Mouse (Mus musculus): ENCODE results near the gene Lrrc41. TPM values are rescaled to one million over a fixed set of nuclear protein-coding genes. Genes with fewer than 3 reads are reported as not detected.

Lrrc41 gene
- polyA plus RNA-seq, 1 experiment from 2014 or later = 81.6 TPM

- Histone ChIP-seq H3K4me2 (ENCODE audit: low read depth, severe bottlenecking) (no peak overlapping the region), H3K9me3 (ENCODE audit: control insufficient read depth, low read length) (no peaks in the 10 kb centered on the region), H3K27ac (replicated peaks; ENCODE audit: low read depth, low read length) (no peak overlapping the region), H3K36me3 (ENCODE audit: control insufficient read depth, insufficient read depth, low read length) (peaks cover 42% of the 10 kb centered on the region), H3K27me3 (ENCODE audit: control insufficient read depth, insufficient read depth, low read length) (no peaks in the 10 kb centered on the region), H3K4me1 (ENCODE audit: control insufficient read depth, insufficient read depth, low read length) (no peaks in the 10 kb centered on the region), H3K9ac (ENCODE audit: low read length) (no peak overlapping the region), H3K4me3 (ENCODE audit: low read depth, low read length) (no peak overlapping the region)
- 86% methylated on average over 7 of the region's 7 CpGs for WGBS
- DNase-seq (ENCODE audit: low spot score) (no peak), ATAC-seq (ENCODE audit: insufficient number of reproducible peaks, low FRiP score, low TSS enrichment, low read depth) (no peak)
Observed at GRCm38 (mm10) chr4:116100959-116101358, 25.9 kb downstream of the Lrrc41 start.

GRCm38 (mm10) chr4:116105278-116105677, 30.2 kb downstream of the Lrrc41 start:
- no peaks in the 10 kb centered on the region for H3K4me1 ChIP-seq (ENCODE audit: control insufficient read depth, insufficient read depth, low read length)
- no peaks in the 10 kb centered on the region for H3K9me3 ChIP-seq (ENCODE audit: control insufficient read depth, low read length)
- no peaks in the 10 kb centered on the region for H3K27me3 ChIP-seq (ENCODE audit: control insufficient read depth, insufficient read depth, low read length)
- H3K4me2 ChIP-seq (ENCODE audit: low read depth, severe bottlenecking) = no peak overlapping the region
- no peak overlapping the region for H3K4me3 ChIP-seq (ENCODE audit: low read depth, low read length)
- H3K36me3 ChIP-seq (ENCODE audit: control insufficient read depth, insufficient read depth, low read length) = peaks cover 15% of the 10 kb centered on the region; the same call in 1 of the 2 replicates
- ATAC-seq (ENCODE audit: insufficient number of reproducible peaks, low FRiP score, low TSS enrichment, low read depth) = no peak
- no peak overlapping the region for H3K27ac ChIP-seq (replicated peaks; ENCODE audit: low read depth, low read length)
- WGBS = 97% methylated on average over 5 of the region's 5 CpGs
- DNase-seq (ENCODE audit: low spot score) = no peak
- no peak overlapping the region for H3K9ac ChIP-seq (ENCODE audit: low read length)

DNA sequence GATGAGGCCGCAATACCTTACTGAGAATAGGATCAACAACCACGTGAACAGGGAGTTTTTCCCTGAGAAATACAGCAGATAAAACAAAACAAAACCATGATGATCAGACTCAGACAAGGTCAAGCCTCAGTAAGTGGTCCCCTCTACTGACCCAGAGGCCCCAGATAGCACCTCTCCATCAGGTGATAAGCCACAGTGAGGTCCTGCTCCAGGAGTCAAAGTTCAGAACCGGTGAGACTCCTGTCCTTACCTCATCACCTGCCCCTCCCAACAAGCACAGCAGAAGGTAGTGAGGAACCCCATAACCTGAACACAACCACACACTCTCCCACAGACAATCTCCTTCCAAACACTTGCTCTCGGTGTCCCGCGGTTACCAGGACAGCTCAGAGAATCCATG, 35.6 kb downstream of the Lrrc41 start:
- no peak overlapping the region for H3K4me3 ChIP-seq (ENCODE audit: low read depth, low read length)
- no peak overlapping the region for H3K27ac ChIP-seq (replicated peaks; ENCODE audit: low read depth, low read length)
- no peaks in the 10 kb centered on the region for H3K27me3 ChIP-seq (ENCODE audit: control insufficient read depth, insufficient read depth, low read length)
- ATAC-seq (ENCODE audit: insufficient number of reproducible peaks, low FRiP score, low TSS enrichment, low read depth) (no peak), DNase-seq (ENCODE audit: low spot score) (no peak)
- no peak overlapping the region for H3K4me2 ChIP-seq (ENCODE audit: low read depth, severe bottlenecking)
- no peaks in the 10 kb centered on the region for H3K9me3 ChIP-seq (ENCODE audit: control insufficient read depth, low read length)
- 92% methylated on average over 6 of the region's 6 CpGs for WGBS
- H3K36me3 ChIP-seq (ENCODE audit: control insufficient read depth, insufficient read depth, low read length) = peaks cover 3% of the 10 kb centered on the region
- H3K4me1 ChIP-seq (ENCODE audit: control insufficient read depth, insufficient read depth, low read length) = no peaks in the 10 kb centered on the region
- H3K9ac ChIP-seq (ENCODE audit: low read length) = no peak overlapping the region

- peaks cover 3% of the 10 kb centered on the region for H3K36me3 ChIP-seq (ENCODE audit: control insufficient read depth, insufficient read depth, low read length)
- no peaks in the 10 kb centered on the region for H3K4me1 ChIP-seq (ENCODE audit: control insufficient read depth, insufficient read depth, low read length)
- WGBS = 90% methylated on average over 2 of the region's 2 CpGs
- ATAC-seq (ENCODE audit: insufficient number of reproducible peaks, low FRiP score, low TSS enrichment, low read depth) = no peak
- no peak overlapping the region for H3K4me2 ChIP-seq (ENCODE audit: low read depth, severe bottlenecking)
- no peak overlapping the region for H3K27ac ChIP-seq (replicated peaks; ENCODE audit: low read depth, low read length)
- no peaks in the 10 kb centered on the region for H3K27me3 ChIP-seq (ENCODE audit: control insufficient read depth, insufficient read depth, low read length)
- no peak overlapping the region for H3K4me3 ChIP-seq (ENCODE audit: low read depth, low read length)
- H3K9ac ChIP-seq (ENCODE audit: low read length) = no peak overlapping the region
- H3K9me3 ChIP-seq (ENCODE audit: control insufficient read depth, low read length) = no peaks in the 10 kb centered on the region
- no peak for DNase-seq (ENCODE audit: low spot score)
Observed at GRCm38 (mm10) chr4:116111486-116111885, 36.4 kb downstream of the Lrrc41 start.

DNA sequence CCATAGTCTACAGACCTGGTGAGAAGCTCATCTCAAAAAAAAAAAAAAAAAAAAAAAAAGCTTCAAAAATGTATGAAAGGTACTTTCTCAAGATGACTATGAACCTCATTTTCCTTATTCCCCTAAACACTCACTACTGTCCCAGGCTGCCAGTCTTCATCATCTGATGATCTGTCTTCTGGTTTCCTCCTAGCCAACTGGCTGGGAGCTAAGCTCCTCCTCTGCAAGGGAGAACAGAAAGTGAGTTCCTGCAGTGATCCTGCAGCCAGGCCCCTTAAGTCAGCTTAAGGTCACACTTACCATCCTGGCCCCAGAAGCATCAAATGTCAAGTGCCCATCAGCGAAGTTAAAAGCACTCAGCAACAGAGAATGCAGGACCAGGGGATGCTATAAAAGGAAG, 47.7 kb downstream of the Lrrc41 start:
- Histone ChIP-seq H3K27me3 (ENCODE audit: control insufficient read depth, insufficient read depth, low read length) (no peaks in the 10 kb centered on the region), H3K27ac (replicated peaks; ENCODE audit: low read depth, low read length) (no peak overlapping the region), H3K36me3 (ENCODE audit: control insufficient read depth, insufficient read depth, low read length) (peaks cover 3% of the 10 kb centered on the region; the same call in 1 of the 2 replicates), H3K4me1 (ENCODE audit: control insufficient read depth, insufficient read depth, low read length) (peaks cover 8% of the 10 kb centered on the region; the same call in 1 of the 2 replicates), H3K9me3 (ENCODE audit: control insufficient read depth, low read length) (no peaks in the 10 kb centered on the region), H3K4me2 (ENCODE audit: low read depth, severe bottlenecking) (peak overlapping the region; percentile 62), H3K4me3 (ENCODE audit: low read depth, low read length) (peak overlapping the region; percentile 46), H3K9ac (ENCODE audit: low read length) (peak overlapping the region; percentile 34)
- ATAC-seq (ENCODE audit: insufficient number of reproducible peaks, low FRiP score, low TSS enrichment, low read depth) (no peak), DNase-seq (ENCODE audit: low spot score) (no peak)
- WGBS = 0% methylated on average over 1 of the region's 1 CpGs

DNA sequence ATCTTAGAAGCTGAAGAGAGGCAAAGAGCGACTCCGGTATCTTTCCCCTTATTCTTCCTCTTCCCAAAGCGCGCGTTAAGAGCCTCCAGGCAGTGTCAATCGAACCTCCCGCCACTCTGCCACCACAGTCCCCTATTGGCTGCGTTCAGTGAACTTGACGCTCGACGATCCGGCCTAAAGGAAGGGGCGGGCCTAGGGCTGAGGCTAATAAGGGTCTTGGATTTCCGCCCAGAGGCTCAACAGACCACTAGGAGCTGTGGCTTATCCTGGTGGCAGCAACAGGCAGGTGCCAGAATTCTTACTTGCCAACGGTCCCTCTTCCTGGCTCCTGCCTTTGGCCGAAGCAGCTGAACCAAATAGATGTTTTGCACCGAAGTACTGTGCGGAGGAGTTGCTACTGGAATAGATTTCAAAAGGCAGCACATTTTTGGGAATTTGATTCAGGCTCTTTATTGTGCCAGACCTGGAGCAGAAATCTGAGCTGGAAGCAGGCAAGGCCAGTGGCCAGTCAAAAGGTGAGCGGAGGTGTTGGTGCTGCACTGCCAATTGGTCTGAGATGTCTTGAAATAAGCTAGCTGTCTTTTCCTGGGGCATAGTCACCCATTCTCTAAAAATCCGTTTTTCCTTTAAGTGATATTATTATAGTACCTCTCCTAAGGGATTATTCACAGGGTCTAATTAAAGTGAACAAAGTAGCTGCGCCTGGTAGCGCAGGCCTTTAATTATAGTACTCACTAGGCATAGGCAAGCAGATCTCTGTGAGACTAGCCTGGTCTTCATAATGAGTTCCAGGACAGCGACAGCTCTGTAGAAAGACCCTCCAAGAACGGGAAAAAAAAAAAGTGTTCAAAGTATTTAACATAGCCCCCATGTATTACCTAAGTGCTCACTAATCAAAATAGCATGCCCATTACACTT, 48.8 kb downstream of the Lrrc41 start, which contains the start of the genes Rad54l and Pomgnt1:
TSS of gene Rad54l (minus strand) at position 89 of the 918 bp plus-strand sequence.
TSS of gene Pomgnt1 (plus strand) at position 239 of the 918 bp plus-strand sequence.
- H3K27me3 ChIP-seq (ENCODE audit: control insufficient read depth, insufficient read depth, low read length) = no peaks in the 10 kb centered on the region
- H3K4me2 ChIP-seq (ENCODE audit: low read depth, severe bottlenecking) = peak within 1 kb of the TSS; percentile 62
- peak within 1 kb of the TSS; percentile 65 for H3K9ac ChIP-seq (ENCODE audit: low read length)
- H3K4me3 ChIP-seq (ENCODE audit: low read depth, low read length) = peak within 1 kb of the TSS; percentile 46
- DNase-seq (ENCODE audit: low spot score) = peak; percentile 93
- 2% methylated on average over 24 of the region's 24 CpGs for WGBS
- H3K9me3 ChIP-seq (ENCODE audit: control insufficient read depth, low read length) = no peaks in the 10 kb centered on the region
- H3K27ac ChIP-seq (replicated peaks; ENCODE audit: low read depth, low read length) = peak within 1 kb of the TSS; percentile 36; the same call in 1 of the 2 replicates
- ATAC-seq (ENCODE audit: insufficient number of reproducible peaks, low FRiP score, low TSS enrichment, low read depth) = peak; percentile 98
- peaks cover 8% of the 10 kb centered on the region; the same call in 1 of the 2 replicates for H3K4me1 ChIP-seq (ENCODE audit: control insufficient read depth, insufficient read depth, low read length)
- H3K36me3 ChIP-seq (ENCODE audit: control insufficient read depth, insufficient read depth, low read length) = peaks cover 3% of the 10 kb centered on the region; the same call in 1 of the 2 replicates

DNA sequence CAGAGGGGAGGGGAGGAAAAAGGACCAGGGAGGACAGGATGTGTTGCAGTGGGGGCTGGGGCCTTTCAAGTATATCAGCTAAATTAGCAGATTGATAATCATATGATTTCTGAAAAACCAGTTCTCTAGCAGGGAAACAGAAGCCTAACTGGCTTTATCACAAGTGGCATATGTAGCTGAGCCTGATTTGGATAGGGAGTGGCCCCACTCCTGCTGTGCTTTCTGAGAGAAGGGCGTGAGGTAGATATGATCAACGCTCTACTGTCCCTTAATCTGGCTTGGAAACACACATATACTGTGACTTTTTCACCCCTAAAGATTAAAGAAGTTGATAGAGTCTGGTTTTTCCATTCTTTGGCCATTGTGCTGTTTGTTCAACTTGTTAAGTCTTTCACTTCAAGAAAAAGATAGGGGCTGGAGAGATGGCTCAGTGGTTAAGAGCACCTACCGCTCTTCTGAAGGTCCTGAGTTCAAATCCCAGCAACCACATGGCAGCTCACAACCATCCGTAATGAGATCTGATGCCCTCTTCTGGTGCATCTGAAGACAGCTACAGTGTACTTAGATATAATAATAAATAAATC, 50.8 kb downstream of the Lrrc41 start:
- Histone ChIP-seq H3K4me1 (ENCODE audit: control insufficient read depth, insufficient read depth, low read length) (peaks cover 8% of the 10 kb centered on the region; the same call in 1 of the 2 replicates), H3K9ac (ENCODE audit: low read length) (no peak overlapping the region), H3K9me3 (ENCODE audit: control insufficient read depth, low read length) (no peaks in the 10 kb centered on the region), H3K4me2 (ENCODE audit: low read depth, severe bottlenecking) (no peak overlapping the region), H3K4me3 (ENCODE audit: low read depth, low read length) (no peak overlapping the region), H3K36me3 (ENCODE audit: control insufficient read depth, insufficient read depth, low read length) (no peaks in the 10 kb centered on the region), H3K27me3 (ENCODE audit: control insufficient read depth, insufficient read depth, low read length) (no peaks in the 10 kb centered on the region), H3K27ac (replicated peaks; ENCODE audit: low read depth, low read length) (no peak overlapping the region)
- WGBS = 93% methylated on average over 4 of the region's 4 CpGs
- ATAC-seq (ENCODE audit: insufficient number of reproducible peaks, low FRiP score, low TSS enrichment, low read depth) (no peak), DNase-seq (ENCODE audit: low spot score) (no peak)

- H3K4me1 ChIP-seq (ENCODE audit: control insufficient read depth, insufficient read depth, low read length) = peaks cover 5% of the 10 kb centered on the region; the same call in 1 of the 2 replicates
- DNase-seq (ENCODE audit: low spot score) (no peak), ATAC-seq (ENCODE audit: insufficient number of reproducible peaks, low FRiP score, low TSS enrichment, low read depth) (no peak)
- H3K4me3 ChIP-seq (ENCODE audit: low read depth, low read length) = no peak overlapping the region
- no peak overlapping the region for H3K9ac ChIP-seq (ENCODE audit: low read length)
- no peak overlapping the region for H3K27ac ChIP-seq (replicated peaks; ENCODE audit: low read depth, low read length)
- WGBS = 85% methylated on average over 6 of the region's 6 CpGs
- H3K9me3 ChIP-seq (ENCODE audit: control insufficient read depth, low read length) = no peaks in the 10 kb centered on the region
- no peaks in the 10 kb centered on the region for H3K36me3 ChIP-seq (ENCODE audit: control insufficient read depth, insufficient read depth, low read length)
- H3K27me3 ChIP-seq (ENCODE audit: control insufficient read depth, insufficient read depth, low read length) = no peaks in the 10 kb centered on the region
- H3K4me2 ChIP-seq (ENCODE audit: low read depth, severe bottlenecking) = no peak overlapping the region
Observed at GRCm38 (mm10) chr4:116127956-116128355, 52.9 kb downstream of the Lrrc41 start.

Measured in limb, embryonic 11.5 days (tissue).